Mouse (Mus musculus) left cerebral cortex, adult 2 months (tissue): ENCODE data around the gene Ttll11. TPM values are rescaled to one million over a fixed set of nuclear protein-coding genes. Genes with fewer than 3 reads are reported as not detected.

Experiments
- DNase-seq, 2 experiments: peaks; one replicate each; pipeline ENCODE4 v3.0.0; 2021 to 2022; ENCODE audit warnings: low spot score in 2 of 2, mixed read lengths in 1 of 2; ENCODE audit errors: extremely low spot score in 1 of 2
- H3K27ac ChIP-seq: fragments of 200-600 bp; 2 replicates; pipeline ENCODE4 v1.8.1; 2022
- H3K4me3 ChIP-seq: fragments of 200-600 bp; 2 replicates; pipeline ENCODE4 v1.8.1; 2022
- CTCF ChIP-seq: fragments of 200-600 bp; IDR thresholded peaks from 2 replicates; pipeline ENCODE4 v1.8.1; 2022; ENCODE audit warnings: antibody characterized with exemption, mild to moderate bottlenecking, moderate library complexity
- intact Hi-C: fragments of 180-260 bp; cut with DNase I; formaldehyde crosslinking; loops from one replicate; pipeline ENCODE4 v1.15.1; 2025
- long read RNA-seq, 2 experiments: library from polyadenylated mRNA; stranded (forward); transcript quantifications; one replicate each; pipeline ENCODE4 v2.0.0; 2021; ENCODE audit warnings: borderline mapping rate in 2 of 2
- total RNA-seq, 2 experiments: library from RNA; stranded (reverse); gene quantifications; 2 replicates each; pipeline ENCODE4 v1.2.3; 2021

Ttll11 gene
- 10 to 100 TPM; 40.2 to 42.2 TPM for total RNA-seq
- long read RNA-seq, experiment 1, transcript Ttll11-202 (9 exons, 3,077 nt) = major isoform, 56 of 78 reads
- long read RNA-seq, experiment 1, partial matches to known transcripts = 0 of 78 reads
- long read RNA-seq, experiment 1, other reads (novel, unspliced or antisense) = 21 of 78 reads
- long read RNA-seq, experiment 2, transcript Ttll11-202 (9 exons, 3,077 nt) = major isoform, 25 of 45 reads
- long read RNA-seq, experiment 2, partial matches to known transcripts = 2 of 45 reads
- long read RNA-seq, experiment 2, other reads (novel, unspliced or antisense) = 14 of 45 reads

DNA sequence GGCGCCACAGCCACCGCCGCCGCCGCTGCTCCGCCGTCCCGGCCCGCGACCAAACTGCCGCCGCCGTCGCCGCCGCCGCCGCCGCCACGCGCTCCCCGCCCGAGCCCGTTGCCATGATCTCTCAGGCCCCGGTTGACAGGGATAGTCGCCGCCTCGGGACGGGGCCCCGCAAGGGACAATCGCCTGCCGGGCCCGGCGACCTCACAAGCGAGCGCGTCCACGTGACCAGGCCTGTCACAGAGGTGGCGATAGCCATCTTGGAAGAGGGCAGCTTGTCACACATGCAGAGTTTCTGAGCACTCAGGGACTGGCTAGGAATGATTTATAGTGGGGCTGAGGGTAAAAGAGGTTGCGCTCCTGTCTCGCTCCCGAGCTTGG, at the start of gene Ttll11:
TSS of gene Ttll11 (minus strand) at position 270 of the 378 bp plus-strand sequence.
- H3K4me3 ChIP-seq = peak within 1 kb of the TSS; percentile 84
- DNase-seq = peak; percentile 95 to 96
- no peak for TF ChIP-seq CTCF
- intact Hi-C loops = no loop called here
- H3K27ac ChIP-seq = peak within 1 kb of the TSS; percentile 90

DNA sequence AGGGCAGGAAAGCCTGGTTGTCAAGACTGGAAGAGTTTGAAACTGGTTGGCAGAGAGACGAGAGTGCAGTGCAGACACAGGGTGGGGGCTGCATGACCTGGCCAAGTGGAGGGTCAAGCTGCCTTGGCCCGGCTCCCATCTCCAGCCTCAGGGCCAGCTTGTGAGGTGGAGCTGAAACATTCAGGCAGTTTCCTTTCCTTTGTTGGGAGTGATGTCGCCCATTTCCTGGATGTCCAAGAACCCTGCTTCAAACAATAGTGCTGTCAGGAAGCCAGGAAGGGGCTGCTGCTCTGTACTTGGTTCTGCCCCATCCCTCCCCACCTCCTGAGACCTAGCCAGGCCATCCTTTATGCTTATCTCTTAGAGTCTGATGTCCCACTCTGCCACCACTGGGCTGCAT, 43.6 kb upstream of the Ttll11 start:
- no peak for TF ChIP-seq CTCF
- H3K27ac ChIP-seq = no peak overlapping the region
- intact Hi-C loops = no loop called here
- no peak for DNase-seq
- no peak overlapping the region for H3K4me3 ChIP-seq

- DNase-seq = peak; percentile 82 to 88
- Histone ChIP-seq H3K4me3 (peak overlapping the region; percentile 38), H3K27ac (no peak overlapping the region)
- intact Hi-C loops = no loop called here
- peak; percentile 47 for TF ChIP-seq CTCF
Measured at GRCm38 (mm10) chr2:36021385-36022159, 41.9 kb upstream of the Ttll11 start.

GRCm38 (mm10) chr2:36013010-36013409, 33.3 kb upstream of the Ttll11 start:
- TF ChIP-seq CTCF = no peak
- DNase-seq = no peak
- Histone ChIP-seq H3K27ac (no peak overlapping the region), H3K4me3 (no peak overlapping the region)
- intact Hi-C loops = loop anchor here (5.0 kb wide), 1 partner anchor 89 kb away; no protein-coding TSS in a partner anchor

DNA sequence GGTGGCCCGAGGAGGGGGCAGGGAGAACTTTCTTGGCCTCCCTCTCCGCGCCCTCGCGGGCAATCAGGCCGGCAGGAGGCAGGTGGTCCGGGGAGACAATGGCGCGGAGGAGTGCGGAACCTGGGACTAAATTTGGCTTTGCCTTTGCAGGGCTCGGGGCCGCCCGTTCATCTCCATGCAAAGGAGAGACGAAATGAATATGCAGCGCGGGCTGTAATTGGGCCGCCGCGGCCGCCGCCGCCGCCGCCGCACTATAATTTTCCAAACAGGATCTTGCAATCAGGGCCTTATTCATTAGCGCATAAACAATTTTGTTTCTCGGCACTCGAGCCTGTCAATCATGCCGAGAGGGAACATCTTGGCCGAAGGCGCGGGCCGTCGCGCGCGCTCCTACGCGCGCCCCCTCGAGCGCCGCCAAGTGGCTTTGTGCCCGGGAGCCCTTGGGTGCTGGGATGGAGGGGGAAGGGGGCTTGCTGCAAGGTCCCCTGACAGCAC, 31.7 kb upstream of the Ttll11 start:
- TF ChIP-seq CTCF = peak; percentile 23
- DNase-seq = peak; percentile 45 to 60
- Histone ChIP-seq H3K4me3 (peak overlapping the region; percentile 41), H3K27ac (peak overlapping the region; percentile 15)
- intact Hi-C loops = loop anchor here (5.0 kb wide), 1 partner anchor 91 kb away; no protein-coding TSS in a partner anchor

- no peak for DNase-seq
- Histone ChIP-seq H3K4me3 (no peak overlapping the region), H3K27ac (no peak overlapping the region)
- intact Hi-C loops = loop anchor here (1.0 to 5.0 kb wide), 2 partner anchors 38 to 92 kb away; no protein-coding TSS in a partner anchor
- no peak for TF ChIP-seq CTCF
Measured at GRCm38 (mm10) chr2:36010579-36010978, 30.9 kb upstream of the Ttll11 start.

- intact Hi-C loops = loop anchor here (1.0 to 10.0 kb wide), 4 partner anchors 25 to 1325 kb away; no protein-coding TSS in a partner anchor
- TF ChIP-seq CTCF = peak; percentile 72
- no peak overlapping the region for H3K4me3 ChIP-seq
- DNase-seq = peak; percentile 51 to 73
- H3K27ac ChIP-seq = no peak overlapping the region
Measured at GRCm38 (mm10) chr2:36009386-36009785, 29.7 kb upstream of the Ttll11 start.

DNA sequence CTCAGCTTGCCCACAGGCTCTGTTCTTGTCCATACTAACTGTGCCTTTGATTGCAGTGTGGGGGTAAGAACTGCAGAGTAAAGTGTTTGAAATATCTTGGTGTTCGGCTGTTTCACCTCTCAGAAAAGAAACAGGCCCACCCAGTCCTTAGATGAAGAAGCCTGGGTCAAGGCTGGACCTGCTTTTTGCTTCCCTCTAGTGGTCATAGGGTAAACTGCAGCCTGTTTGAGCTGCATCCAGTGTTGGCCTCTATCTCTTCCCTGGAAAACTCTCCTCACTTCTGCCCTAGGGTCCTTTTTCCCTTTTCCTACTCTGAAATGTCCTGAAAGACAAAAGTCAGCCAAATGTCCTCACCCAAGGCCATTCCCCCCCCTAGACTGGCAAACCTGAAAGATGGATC, 28.4 kb upstream of the Ttll11 start:
- intact Hi-C loops = loop anchor here (5.0 to 10.0 kb wide), 2 partner anchors 269 to 1327 kb away; no protein-coding TSS in a partner anchor
- H3K27ac ChIP-seq = no peak overlapping the region
- DNase-seq = peak; percentile 35 to 43
- peak; percentile 84 for TF ChIP-seq CTCF
- H3K4me3 ChIP-seq = no peak overlapping the region

GRCm38 (mm10) chr2:36002188-36002587, 22.5 kb upstream of the Ttll11 start:
- TF ChIP-seq CTCF = no peak
- H3K4me3 ChIP-seq = no peak overlapping the region
- intact Hi-C loops = loop anchor here (10.0 kb wide), 1 partner anchor 1333 kb away; no protein-coding TSS in a partner anchor
- no peak for DNase-seq
- no peak overlapping the region for H3K27ac ChIP-seq

- intact Hi-C loops = loop anchor here (10.0 kb wide), 1 partner anchor 1334 kb away; no protein-coding TSS in a partner anchor
- no peak for TF ChIP-seq CTCF
- no peak overlapping the region for H3K4me3 ChIP-seq
- DNase-seq = no peak
- peak overlapping the region; percentile 30; the same call in 1 of the 2 replicates for H3K27ac ChIP-seq
Measured at GRCm38 (mm10) chr2:36000390-36000789, 20.7 kb upstream of the Ttll11 start.

DNA sequence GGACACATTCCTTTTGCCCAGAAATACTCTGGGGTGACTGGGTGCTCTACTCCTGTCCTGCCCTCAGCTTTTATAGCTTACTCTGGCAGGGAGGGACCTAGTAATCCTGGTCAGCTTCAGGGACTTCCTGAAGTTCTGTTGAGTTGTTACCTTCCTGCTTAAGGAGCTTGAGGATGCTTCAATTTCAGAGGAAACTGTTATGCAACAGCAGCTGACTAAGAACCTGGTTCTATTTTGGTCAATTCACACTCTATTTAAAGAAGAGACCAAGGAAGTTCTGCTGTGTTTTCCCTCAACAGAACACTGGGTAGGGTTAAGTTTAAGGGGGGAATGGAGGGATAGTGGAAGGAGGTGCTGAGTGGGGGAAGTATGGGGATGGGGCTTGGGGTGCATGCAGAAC, 19.5 kb upstream of the Ttll11 start:
- DNase-seq = no peak
- no peak overlapping the region for H3K4me3 ChIP-seq
- intact Hi-C loops = no loop called here
- H3K27ac ChIP-seq = no peak overlapping the region; the same call in none of the 2 replicates
- TF ChIP-seq CTCF = no peak

- DNase-seq = no peak
- Histone ChIP-seq H3K27ac (no peak overlapping the region), H3K4me3 (no peak overlapping the region)
- TF ChIP-seq CTCF = no peak
- intact Hi-C loops = no loop called here
Measured at GRCm38 (mm10) chr2:35998416-35998815, 18.7 kb upstream of the Ttll11 start.
